Mouse (Mus musculus) forebrain, embryonic 10.5 days (tissue): ENCODE results near the gene Epha5. TPM values are rescaled to one million over a fixed set of nuclear protein-coding genes. Genes with fewer than 3 reads are reported as not detected.

Experiments
- DNase-seq: peaks from one replicate; pipeline ENCODE4 v3.0.0-alpha.2; 2017; ENCODE audit warnings: low spot score; ENCODE audit errors: extremely low spot score
- H3K27ac ChIP-seq: fragments of 300-500 bp; sonication (generic); 2 replicates; pipeline ENCODE4 v1.5.1; 2016; ENCODE audit warnings: mild to moderate bottlenecking
- H3K27me3 ChIP-seq: fragments of 300-500 bp; sonication (generic); 2 replicates; pipeline ENCODE4 v1.6.1; 2016; ENCODE audit warnings: mild to moderate bottlenecking; ENCODE audit not compliant: poor library complexity, severe bottlenecking
- H3K36me3 ChIP-seq: fragments of 300-500 bp; sonication (generic); replicated peaks from 2 replicates; pipeline ENCODE4 v1.6.1; 2016; ENCODE audit warnings: mild to moderate bottlenecking, moderate library complexity
- H3K4me1 ChIP-seq: fragments of 300-500 bp; sonication (generic); 2 replicates; pipeline ENCODE4 v1.6.1; 2016
- H3K4me3 ChIP-seq: fragments of 300-500 bp; sonication (generic); 2 replicates; pipeline ENCODE4 v1.5.1; 2016; ENCODE audit warnings: mild to moderate bottlenecking, moderate library complexity
- H3K9me3 ChIP-seq: fragments of 300-500 bp; sonication (generic); 2 replicates; pipeline ENCODE4 v1.6.1; 2016; ENCODE audit warnings: mild to moderate bottlenecking, moderate library complexity
- WGBS: fragments of 180-500 bp; shearing (Covaris S2); methylation state at CpG from one replicate; pipeline ENCODE4 v1.1.7; 2016; 5-methylcytosine and 5-hydroxymethylcytosine counted together
- polyA plus RNA-seq: library from polyadenylated mRNA; unstranded; fragments of >200 nt; fragmentation: Nextera tagmentation; extraction: Ambion mirVana; gene quantifications from 2 replicates; pipeline ENCODE4 v1.2.1, GENCODE M21; 2016

Epha5 gene
- polyA plus RNA-seq: 4.1 and 4.4 TPM in 2 replicates

DNA sequence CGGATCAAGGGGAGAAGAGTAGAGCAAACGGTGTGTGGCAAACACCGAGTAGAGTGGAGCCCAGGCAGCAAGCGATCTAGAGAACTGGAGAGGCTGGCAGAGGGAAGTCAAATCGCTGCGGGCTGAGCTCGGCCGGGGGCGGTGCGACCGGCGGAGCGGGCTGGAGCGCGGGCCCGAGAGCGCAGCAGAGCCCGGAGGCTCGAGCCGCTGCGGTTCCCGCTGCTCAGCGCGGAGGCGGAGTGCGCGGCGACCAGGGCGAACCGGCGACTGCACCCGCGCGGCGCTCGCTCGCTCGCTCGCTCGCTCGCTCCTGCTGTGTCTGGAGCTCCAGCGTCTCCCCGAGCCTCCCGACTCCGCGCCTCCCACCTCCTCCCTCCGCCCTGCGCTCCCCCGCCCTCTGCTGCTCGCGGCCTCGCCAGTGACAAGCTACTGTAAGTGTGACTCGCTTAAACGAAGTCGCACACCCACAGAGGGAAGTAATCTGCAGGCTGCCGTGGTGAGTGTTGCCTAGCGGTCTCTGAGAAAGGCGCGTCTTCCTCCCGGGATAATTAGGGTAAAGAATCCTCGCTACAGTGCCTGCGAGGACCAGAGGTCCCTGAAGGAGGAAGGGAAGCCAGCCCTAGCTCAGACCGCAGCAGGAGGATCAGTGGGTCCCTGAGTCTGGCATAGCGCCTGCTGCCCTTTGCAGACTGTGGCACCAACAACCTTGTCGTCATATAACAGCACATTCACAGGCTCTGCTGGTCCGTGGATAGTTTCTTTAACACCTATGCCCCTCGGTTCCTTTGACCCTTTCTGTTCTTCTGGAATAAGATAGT, at the start of gene Epha5:
Gene Epha5, minus strand, starts transcription at position 321 of the 818 bp plus-strand sequence.
- WGBS: under 1% methylated on average over 39 of the region's 67 CpGs
- peak; percentile 73 for DNase-seq
- H3K4me3 ChIP-seq: peak within 1 kb of the TSS; percentile 71
- H3K27me3 ChIP-seq: peaks cover 59% of the 10 kb centered on the region
- H3K4me1 ChIP-seq: peaks cover 40% of the 10 kb centered on the region
- no peaks in the 10 kb centered on the region for H3K9me3 ChIP-seq
- no peaks in the 10 kb centered on the region for H3K36me3 ChIP-seq
- H3K27ac ChIP-seq: peak within 1 kb of the TSS; percentile 87

DNA sequence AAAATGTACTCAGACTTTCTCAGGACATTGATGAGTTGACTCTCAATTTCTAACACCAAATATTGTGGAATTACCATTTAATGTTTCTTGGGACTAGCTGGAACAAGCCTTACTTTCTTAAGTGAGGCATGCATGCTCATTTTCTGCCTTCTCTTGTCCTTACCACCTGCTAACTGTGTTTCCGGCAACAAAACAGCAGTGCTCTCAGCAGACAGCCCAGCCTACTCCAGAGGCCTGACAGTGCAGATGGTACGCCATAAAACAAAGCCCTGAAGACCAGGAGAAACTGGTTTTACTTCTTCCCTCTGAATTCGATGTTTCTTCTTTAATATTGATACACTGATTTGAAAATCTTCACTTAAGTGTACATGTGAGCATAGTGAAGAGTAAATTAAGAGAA, 39.0 kb upstream of the Epha5 start:
- no peaks in the 10 kb centered on the region for H3K4me1 ChIP-seq
- no peaks in the 10 kb centered on the region for H3K27me3 ChIP-seq
- H3K27ac ChIP-seq: no peak overlapping the region
- H3K36me3 ChIP-seq: no peaks in the 10 kb centered on the region
- H3K9me3 ChIP-seq: no peaks in the 10 kb centered on the region
- no peak overlapping the region for H3K4me3 ChIP-seq
- DNase-seq: no peak
- 68% methylated on average over 3 of the region's 3 CpGs for WGBS

DNA sequence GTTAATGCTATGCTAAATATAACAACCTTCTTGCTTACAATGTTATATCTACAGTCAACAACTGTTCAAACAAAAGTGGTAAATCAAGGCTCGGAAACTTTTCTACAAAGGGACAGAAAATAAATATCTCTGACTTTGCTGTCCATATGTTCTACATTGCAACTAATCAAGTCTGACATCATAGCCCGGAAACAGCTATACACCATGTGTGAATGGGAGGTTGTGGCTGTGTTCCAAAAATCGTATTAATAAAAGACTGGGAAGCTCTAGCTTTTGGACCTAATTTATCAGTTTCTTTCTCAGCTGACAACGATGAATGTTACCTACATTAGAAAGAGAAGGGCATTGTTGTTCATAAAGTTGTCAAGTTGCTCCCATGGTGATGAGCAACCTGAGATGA, 37.5 kb upstream of the Epha5 start:
- Histone ChIP-seq H3K36me3 (no peaks in the 10 kb centered on the region), H3K9me3 (no peaks in the 10 kb centered on the region), H3K4me1 (no peaks in the 10 kb centered on the region), H3K27ac (no peak overlapping the region), H3K27me3 (no peaks in the 10 kb centered on the region), H3K4me3 (no peak overlapping the region)
- DNase-seq: no peak
- WGBS: 86% methylated on average over 4 of the region's 4 CpGs

DNA sequence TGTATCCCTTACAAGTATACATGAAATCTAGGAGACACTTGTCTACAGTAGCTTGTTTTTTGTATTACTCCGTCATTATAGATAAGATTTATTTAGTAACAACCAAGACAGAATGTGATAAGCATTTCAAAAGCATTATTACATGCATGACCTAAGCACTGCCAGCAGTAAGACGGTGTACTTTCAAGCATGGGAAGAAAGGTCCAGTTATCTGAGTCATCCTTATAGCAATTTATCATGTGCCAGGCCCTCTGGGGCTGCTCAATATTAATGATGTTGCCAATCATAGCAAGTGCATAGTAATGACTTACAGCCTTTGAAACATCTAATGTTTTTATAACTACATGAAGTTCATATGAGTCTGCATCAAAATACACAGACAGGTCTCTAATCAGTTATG, 36.7 kb upstream of the Epha5 start:
- DNase-seq: no peak
- no peaks in the 10 kb centered on the region for H3K36me3 ChIP-seq
- H3K27me3 ChIP-seq: no peaks in the 10 kb centered on the region
- H3K9me3 ChIP-seq: no peaks in the 10 kb centered on the region
- H3K27ac ChIP-seq: no peak overlapping the region
- H3K4me1 ChIP-seq: no peaks in the 10 kb centered on the region
- no peak overlapping the region for H3K4me3 ChIP-seq
- WGBS: 89% methylated on average over 2 of the region's 2 CpGs

DNA sequence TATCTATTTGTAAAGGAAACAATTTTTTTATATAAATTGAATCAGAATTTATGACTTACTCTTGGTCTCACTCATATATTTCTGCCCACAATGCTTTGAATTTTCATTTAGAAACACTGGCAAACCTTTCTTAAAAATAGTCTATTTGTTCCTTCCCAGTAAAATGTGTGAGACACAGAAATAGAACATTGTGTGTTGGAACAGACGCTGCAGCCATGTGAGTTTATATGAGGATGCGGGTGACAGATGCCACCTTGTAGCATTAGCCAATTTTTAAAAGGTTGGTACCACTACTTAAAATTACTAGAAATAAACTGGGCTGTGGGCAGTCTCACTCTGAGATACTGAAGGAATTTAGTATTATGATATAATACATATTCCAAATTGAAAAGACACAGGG, 23.1 kb upstream of the Epha5 start:
- H3K9me3 ChIP-seq: no peaks in the 10 kb centered on the region
- H3K36me3 ChIP-seq: no peaks in the 10 kb centered on the region
- no peak overlapping the region for H3K4me3 ChIP-seq
- 95% methylated on average over 2 of the region's 2 CpGs for WGBS
- no peak for DNase-seq
- H3K4me1 ChIP-seq: no peaks in the 10 kb centered on the region
- no peaks in the 10 kb centered on the region for H3K27me3 ChIP-seq
- no peak overlapping the region for H3K27ac ChIP-seq

DNA sequence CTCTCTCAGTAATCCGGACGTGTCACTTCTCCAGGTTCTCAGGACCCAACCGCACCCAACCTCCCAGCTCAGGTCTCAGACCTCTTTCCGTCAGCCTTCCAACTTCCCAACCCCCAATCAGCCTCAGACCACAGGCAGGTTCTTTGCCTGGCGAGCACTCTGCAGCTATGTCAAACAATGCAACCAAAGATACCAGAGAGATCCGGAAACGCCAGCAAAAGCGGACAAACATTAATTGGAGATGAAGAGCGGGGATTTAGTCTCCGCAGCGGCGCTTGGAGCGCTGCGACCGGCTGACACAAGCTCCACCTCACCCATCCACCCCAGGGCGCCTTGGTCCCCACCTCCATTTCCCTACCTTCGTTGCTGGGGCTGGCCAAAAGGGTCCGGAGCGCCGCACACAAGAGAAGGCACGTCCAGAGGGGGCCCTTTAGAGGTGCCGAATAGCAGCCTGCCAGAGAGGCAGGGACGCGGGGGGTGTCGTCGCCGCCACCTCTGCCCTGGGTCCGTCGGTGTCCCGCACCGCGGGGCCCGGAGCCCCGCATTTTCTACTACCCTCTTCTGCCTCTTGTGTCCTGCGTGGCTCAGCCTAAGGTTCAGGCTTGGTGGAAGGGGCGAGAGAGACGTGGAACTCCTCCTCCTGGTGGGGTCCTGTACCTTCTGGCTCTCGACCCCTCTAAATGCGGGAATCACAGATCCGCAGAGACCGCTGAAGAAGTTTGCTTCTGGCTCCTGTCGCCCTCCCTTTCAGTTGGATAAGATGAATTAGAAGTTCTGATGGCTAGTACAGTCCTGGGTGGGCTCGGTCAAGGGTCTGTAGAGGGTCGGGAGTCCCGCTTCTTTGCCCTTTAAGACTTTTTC, 991 bp downstream of the Epha5 start:
- H3K27ac ChIP-seq: peak overlapping the region; percentile 87
- under 1% methylated on average over 45 of the region's 45 CpGs for WGBS
- peaks cover 63% of the 10 kb centered on the region for H3K27me3 ChIP-seq
- peak; percentile 41 for DNase-seq
- H3K36me3 ChIP-seq: no peaks in the 10 kb centered on the region
- peaks cover 40% of the 10 kb centered on the region for H3K4me1 ChIP-seq
- no peaks in the 10 kb centered on the region for H3K9me3 ChIP-seq
- peak overlapping the region; percentile 71 for H3K4me3 ChIP-seq

DNA sequence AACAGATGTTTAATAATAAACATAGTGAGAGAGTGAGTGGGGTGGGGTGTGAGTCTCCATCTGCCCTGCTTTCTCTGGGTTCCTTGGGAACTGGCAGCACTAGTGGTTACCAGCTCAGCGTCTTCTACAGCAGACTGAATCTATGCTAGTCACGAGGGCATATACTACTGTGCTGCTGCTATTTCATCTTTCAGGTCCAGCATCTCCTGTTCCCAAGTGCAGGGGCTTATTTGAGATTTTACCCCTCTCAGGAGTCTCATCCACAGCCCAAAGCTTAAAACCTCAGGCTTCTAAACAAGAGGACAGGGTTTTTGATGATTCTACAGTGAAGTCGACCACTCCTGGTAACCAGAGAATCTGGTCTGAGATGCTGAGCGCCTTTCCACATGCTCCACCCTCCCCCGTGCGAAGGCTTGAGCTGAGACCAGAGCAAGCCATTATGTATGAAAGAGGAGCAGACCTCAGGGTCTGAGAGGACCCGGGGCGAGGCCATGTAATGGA, 2.2 kb downstream of the Epha5 start:
- no peak overlapping the region for H3K27ac ChIP-seq
- H3K9me3 ChIP-seq: no peaks in the 10 kb centered on the region
- 11% methylated on average over 8 of the region's 8 CpGs for WGBS
- H3K4me3 ChIP-seq: peak overlapping the region; percentile 71
- DNase-seq: peak; percentile 15
- H3K27me3 ChIP-seq: peaks cover 63% of the 10 kb centered on the region
- no peaks in the 10 kb centered on the region for H3K36me3 ChIP-seq
- H3K4me1 ChIP-seq: peaks cover 40% of the 10 kb centered on the region

DNA sequence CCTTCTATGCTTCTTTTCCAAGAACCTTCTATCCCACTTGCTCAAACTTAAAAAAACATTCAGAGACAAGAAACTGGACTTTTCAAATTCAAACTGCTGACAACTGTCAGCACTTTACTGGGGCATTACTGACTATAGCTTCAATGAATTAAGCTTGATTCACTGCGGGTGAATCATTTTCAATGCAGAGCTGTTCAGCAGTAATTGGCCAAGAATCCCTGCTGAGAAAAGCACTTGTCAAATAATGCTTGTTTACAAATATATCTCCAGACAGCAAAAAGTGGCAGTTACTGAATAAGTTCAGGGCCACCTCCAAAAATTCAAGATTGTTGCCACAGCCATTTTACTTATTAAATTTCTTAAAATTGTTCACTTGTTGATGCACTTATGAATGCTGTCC, 4.2 kb downstream of the Epha5 start:
- H3K27me3 ChIP-seq: peaks cover 48% of the 10 kb centered on the region
- WGBS: 17% methylated on average over 1 of the region's 1 CpGs
- no peaks in the 10 kb centered on the region for H3K36me3 ChIP-seq
- peaks cover 40% of the 10 kb centered on the region for H3K4me1 ChIP-seq
- DNase-seq: no peak
- H3K4me3 ChIP-seq: no peak overlapping the region
- H3K9me3 ChIP-seq: no peaks in the 10 kb centered on the region
- H3K27ac ChIP-seq: no peak overlapping the region

DNA sequence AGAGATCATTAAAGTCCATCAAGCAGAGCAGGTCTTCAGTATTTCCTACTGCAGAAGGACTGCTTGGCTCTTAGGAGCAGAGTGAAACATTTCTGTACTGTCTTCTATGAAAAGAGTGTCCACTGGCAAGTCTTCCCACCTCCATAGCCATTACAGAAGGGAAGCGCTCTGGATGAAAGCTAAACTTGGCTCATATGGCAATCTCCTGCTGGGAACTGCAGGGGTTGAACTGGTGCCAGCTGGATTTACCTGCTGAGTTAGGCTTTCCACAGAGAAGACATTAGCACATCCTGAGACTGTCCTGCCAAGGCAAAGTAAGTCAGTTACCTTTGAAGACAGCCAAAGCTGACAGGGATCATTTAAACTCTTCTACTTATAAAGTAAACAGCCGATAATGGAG, 8.8 kb downstream of the Epha5 start:
- no peak overlapping the region for H3K4me3 ChIP-seq
- peaks cover 10% of the 10 kb centered on the region for H3K4me1 ChIP-seq
- DNase-seq: no peak
- no peaks in the 10 kb centered on the region for H3K36me3 ChIP-seq
- WGBS: 63% methylated on average over 2 of the region's 2 CpGs
- no peaks in the 10 kb centered on the region for H3K9me3 ChIP-seq
- no peak overlapping the region for H3K27ac ChIP-seq
- peaks cover 9% of the 10 kb centered on the region for H3K27me3 ChIP-seq

DNA sequence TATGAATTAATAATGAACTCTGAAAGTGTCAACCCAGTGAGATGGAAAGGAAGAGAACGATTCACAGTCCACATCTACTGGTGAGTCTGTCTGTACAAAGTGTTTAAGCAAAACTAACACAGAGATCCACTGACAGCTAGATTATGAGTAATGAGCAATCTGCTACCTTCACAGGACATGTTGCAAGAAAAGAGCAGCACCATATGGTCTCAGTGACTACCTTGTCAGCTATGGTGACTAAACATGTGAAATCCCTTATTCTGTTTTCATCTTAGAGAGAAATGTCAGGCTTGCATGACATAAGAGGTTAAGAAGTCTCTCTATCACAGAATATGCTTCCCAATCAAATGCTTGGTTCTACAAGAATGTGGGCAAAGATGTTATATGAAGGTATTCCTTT, 20.1 kb downstream of the Epha5 start:
- 97% methylated on average over 1 of the region's 1 CpGs for WGBS
- no peaks in the 10 kb centered on the region for H3K9me3 ChIP-seq
- no peak overlapping the region for H3K4me3 ChIP-seq
- DNase-seq: no peak
- H3K4me1 ChIP-seq: no peaks in the 10 kb centered on the region
- H3K36me3 ChIP-seq: no peaks in the 10 kb centered on the region
- no peaks in the 10 kb centered on the region for H3K27me3 ChIP-seq
- H3K27ac ChIP-seq: no peak overlapping the region

DNA sequence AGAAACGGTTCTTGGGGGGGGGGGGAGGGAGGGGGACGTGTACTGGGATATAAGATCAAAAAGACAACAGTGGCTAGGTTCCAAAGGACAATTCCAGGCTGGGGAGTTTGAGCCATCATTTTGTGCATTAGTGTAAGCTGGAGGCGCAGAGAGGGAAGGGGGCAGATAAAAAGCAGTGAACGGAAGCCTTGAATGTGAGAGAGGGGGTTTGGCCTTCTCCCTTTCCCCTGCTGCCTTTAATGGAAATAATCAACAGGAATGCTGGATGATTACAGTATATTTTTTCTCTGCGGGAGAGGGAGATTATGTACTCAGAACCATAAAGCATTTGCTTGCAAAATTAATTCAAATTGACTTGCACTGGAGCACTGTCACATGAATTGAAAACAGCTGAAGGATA, 51.8 kb downstream of the Epha5 start:
- Histone ChIP-seq H3K27ac (no peak overlapping the region), H3K27me3 (no peaks in the 10 kb centered on the region), H3K36me3 (no peaks in the 10 kb centered on the region), H3K4me1 (no peaks in the 10 kb centered on the region), H3K9me3 (no peaks in the 10 kb centered on the region), H3K4me3 (no peak overlapping the region)
- no peak for DNase-seq
- WGBS: 76% methylated on average over 5 of the region's 5 CpGs

DNA sequence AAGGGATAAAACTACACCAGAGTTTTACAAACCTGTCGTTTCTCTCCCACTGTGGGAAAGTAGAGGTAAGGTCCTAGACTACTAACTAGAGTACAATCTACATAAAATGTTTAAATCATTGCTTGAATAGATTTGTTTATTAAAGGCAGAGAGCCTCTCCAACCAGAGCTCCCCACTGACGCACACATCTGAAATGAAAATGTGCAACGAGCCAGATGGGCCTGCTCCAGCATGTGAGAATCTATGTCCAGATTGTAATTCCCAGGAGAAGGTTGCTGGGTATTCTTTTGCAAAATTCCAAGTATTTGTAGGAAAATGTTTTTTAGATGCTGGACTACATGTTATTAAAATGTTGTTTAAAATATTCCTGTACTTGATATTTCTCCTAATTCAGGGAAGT, 57.8 kb downstream of the Epha5 start:
- H3K27me3 ChIP-seq: no peaks in the 10 kb centered on the region
- no peaks in the 10 kb centered on the region; the same call in 1 of the 2 replicates for H3K4me1 ChIP-seq
- H3K27ac ChIP-seq: no peak overlapping the region
- no peaks in the 10 kb centered on the region for H3K36me3 ChIP-seq
- 93% methylated on average over 3 of the region's 3 CpGs for WGBS
- no peak overlapping the region for H3K4me3 ChIP-seq
- DNase-seq: no peak
- no peaks in the 10 kb centered on the region for H3K9me3 ChIP-seq

DNA sequence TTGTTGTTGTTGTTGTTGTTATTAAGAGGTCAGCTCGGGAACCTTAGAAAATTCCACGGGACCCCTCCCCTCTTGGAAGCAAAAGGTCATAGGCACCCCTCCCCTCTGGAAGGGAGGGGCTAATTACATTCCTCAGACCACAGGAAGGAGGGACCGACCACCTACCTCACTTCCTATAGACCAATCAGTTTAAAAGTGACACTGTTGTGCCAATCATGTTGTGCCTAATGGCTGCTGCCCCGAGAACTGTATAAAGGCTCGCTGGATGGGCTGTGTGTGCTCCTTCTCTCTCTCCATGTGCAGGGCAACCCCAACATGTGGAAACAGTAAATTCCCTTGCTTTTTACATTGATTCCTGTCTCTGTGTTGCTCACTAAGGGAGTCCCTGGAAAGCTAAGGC, 64.1 kb downstream of the Epha5 start:
- H3K36me3 ChIP-seq: no peaks in the 10 kb centered on the region
- H3K27me3 ChIP-seq: no peaks in the 10 kb centered on the region
- H3K27ac ChIP-seq: no peak overlapping the region
- no peak for DNase-seq
- no peaks in the 10 kb centered on the region for H3K9me3 ChIP-seq
- 85% methylated on average over 5 of the region's 5 CpGs for WGBS
- no peaks in the 10 kb centered on the region; the same call in 1 of the 2 replicates for H3K4me1 ChIP-seq
- no peak overlapping the region for H3K4me3 ChIP-seq
